Mouse (Mus musculus) heart, adult 9 months (tissue): ENCODE results near the gene Umad1.
A peak's percentile ranks its signal among the peaks of the same experiment; 100 is the strongest.

Experiments
- DNase-seq, 2 experiments: peaks; one replicate each; pipeline ENCODE4 v3.0.0; 2022; ENCODE audit warnings: low spot score in 2 of 2

Gene Umad1

GRCm38 (mm10) chr6:8259004-8259666 lies at the start of gene Umad1, which contains the start of the genes Rpa3 and Gm45062:
TSS of gene Umad1 (plus strand) at chr6:8259288.
TSS of gene Rpa3 (minus strand) at chr6:8259173.
TSS of gene Gm45062 (plus strand) at chr6:8259450.
- DNase-seq: peak; percentile 97 to 98

DNA sequence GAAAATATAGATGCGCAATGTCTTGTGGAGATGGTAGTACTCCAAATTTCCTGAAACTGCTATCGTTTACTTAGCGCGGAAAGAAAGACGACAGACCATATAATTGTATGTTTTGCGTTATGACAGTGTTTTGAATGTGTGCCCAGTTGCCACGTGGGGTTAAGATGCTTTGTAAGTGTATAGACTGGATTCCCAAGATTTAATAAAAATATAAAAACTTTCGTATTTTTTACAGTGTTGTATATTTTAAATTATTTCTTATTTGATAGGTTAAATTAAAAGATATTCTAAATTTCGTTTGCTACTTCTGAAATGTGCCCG lies 49.3 kb upstream of the Umad1 start:
- no peak for DNase-seq

- no peak for DNase-seq
These were observed 48.4 kb upstream of the Umad1 start for GRCm38 (mm10) chr6:8210661-8211060.

DNA sequence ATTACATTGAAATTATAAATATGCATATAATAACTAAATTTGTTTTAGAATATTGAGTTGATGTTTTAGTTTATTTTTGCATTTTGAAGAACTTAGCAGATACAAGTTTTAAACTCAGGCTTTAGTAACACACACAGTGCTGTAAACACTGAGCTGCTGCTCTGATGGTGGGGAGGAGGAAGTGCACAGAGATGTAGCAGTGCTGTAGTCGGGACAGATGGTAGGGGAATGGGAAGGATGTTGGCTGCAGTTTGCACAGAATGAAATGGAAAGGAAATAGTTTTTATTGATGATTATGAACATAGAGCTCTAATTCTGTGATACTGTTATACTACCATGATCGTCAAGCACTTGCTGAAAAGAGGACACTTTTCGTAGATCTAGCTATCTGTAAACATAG lies 32.1 kb upstream of the Umad1 start:
- DNase-seq: no peak

DNA sequence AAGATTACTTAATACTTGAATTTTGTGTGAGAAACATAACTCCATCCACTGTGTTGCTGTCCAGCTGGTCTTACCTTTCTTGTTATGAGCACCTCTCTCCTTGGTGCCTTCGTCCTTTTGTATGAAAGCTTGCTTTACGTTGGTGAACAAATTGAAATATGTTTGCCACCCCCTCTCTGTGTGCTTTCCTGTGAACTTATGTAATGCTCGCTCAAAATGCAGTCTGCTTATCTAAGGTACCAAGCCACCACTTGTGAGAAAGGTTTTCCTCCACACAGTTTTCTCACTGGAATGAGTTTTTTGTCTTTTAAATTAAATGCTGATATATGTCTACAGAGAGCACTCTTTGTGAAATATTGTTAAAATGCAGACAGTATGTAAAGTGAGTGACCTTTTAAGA lies 30.5 kb upstream of the Umad1 start:
- DNase-seq: no peak

DNA sequence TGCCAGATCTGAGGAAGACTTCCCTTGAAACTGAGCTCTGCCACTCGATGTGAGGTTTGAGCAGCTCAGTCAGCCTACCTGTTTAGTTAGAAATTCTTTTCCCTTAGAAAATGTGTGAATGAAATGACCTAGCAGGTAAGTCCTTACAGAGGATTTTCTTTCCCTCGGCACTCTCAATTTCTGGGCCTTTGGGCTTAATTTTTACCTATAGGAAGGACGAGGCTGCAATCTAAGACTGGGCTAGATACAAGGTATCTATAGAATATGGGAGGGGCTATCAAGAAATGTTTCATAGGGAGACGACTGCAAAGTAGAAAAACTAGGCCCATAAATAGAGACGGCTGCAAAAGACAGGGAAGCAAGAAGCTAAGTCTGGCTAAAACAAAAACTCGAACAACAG lies 772 bp upstream of the Umad1 start:
- no peak for DNase-seq

DNA sequence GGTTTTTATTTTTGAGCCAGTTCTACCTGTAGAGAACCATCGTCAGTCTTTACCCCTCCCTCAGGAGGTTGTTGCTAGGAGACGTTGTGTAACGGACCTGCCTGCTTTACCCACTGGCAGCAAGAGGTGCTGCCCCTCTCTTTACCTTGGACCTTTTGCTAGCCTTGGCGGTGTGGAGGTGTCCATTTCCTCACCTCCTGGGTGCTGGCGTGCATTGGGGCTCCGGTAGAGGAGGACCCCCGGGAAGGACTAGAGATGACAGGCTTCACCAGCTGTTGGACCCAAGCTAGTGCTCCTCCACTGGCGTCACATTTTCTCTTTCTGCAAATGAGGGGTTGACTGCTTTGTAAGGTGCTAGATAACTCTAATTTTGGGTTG lies 568 bp downstream of the Umad1 start:
- no peak for DNase-seq

- no peak for DNase-seq
These were observed 12.0 kb downstream of the Umad1 start for GRCm38 (mm10) chr6:8271047-8271446.

DNA sequence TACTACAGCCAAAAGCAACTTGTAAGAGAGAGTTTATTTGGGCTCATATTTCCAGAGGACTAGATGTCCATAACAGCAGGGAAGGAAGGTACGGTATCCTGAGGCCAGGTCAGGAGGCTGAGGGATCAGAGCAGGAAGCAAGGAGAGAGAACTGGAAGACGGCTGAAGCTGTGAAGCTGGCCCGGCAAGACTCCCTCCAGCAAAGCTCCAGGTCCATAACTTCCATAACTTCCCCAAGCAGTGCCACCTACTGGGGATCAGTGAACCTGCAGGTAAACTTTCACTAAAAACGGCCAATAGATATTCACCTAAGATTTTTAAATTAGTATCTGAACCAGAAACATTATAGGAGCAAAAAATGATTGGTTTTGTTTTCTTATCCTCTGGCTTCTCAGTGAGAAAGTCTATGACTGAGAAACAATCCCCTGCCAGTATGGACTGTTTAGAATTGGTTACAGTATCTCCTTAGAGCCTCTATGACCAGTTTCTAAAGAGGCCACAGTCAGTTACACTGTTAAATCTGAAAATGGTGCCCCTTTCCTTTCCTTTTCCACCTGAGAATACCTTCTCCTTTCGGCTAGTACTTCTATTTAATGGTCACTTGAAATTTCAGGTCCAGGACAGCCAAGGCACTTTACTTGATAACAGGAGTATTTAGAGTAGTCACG lies 15.4 kb downstream of the Umad1 start:
- peak; percentile 14 to 31 for DNase-seq

- peak; percentile 37 to 70 for DNase-seq
These were observed 16.0 kb downstream of the Umad1 start for GRCm38 (mm10) chr6:8275098-8275497.

DNA sequence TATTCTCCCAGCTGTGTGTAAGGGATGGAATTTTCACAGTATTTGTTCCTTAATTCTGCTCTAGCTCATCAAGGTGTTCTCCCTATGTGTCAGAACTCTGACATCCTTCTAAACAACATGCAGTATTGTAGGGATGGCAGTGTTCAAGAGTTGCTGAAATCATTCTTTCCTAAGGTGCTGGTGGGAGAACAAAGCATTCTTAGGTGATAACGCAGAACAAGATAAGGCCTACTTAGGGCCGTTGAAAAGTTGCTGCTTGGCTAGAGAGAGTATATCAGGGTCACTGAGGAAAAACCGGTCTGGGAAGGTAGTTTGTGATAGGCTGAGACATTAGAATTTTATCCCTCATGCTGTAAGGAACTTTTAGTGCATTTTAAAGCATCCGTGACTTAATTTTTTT lies 17.3 kb downstream of the Umad1 start:
- DNase-seq: no peak

DNA sequence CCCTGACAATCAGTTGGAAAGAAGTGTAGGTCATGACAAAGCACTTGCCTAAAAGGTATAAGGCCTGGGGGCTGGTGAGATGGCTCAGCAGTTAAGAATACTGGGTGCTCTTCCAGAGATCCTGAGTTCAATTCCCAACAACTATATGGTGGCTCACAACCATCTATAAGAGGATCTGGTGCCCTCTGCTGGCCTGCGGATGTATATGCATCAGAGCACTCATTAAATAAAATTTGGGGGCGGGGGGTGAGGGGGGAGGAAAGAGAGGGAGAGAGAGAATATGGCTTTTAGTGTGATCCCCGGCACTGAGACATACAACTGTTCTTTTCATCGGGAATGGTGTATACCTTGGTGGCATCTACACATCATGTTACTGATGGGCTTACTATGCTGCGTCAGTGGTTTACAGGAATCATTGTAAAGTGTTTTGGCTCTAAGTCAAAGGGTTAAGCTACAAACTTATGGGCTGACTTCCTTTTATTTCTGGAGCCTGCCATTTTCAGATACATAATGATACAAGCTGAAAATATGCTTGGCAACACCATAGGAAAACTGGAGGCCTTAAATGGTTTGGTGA lies 19.4 kb downstream of the Umad1 start:
- no peak for DNase-seq

DNA sequence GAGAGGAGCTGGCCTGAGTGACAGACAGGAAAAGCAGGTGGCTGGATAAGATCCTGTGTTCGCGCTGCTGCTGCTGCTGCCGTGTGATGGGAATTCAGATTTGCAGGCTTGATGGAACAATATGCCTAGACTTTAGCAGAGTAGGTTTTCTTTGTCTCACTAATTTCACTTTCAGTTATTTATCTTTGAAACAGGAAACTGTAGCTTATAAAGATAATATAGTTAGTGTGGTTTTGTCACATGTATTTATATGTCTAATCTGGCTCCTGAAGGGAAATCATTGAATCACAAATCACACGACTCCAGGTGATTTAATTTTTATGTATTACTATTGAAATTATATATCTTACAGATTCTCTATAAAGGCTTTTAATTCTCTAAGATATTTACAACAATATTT lies 24.2 kb downstream of the Umad1 start:
- no peak for DNase-seq

DNA sequence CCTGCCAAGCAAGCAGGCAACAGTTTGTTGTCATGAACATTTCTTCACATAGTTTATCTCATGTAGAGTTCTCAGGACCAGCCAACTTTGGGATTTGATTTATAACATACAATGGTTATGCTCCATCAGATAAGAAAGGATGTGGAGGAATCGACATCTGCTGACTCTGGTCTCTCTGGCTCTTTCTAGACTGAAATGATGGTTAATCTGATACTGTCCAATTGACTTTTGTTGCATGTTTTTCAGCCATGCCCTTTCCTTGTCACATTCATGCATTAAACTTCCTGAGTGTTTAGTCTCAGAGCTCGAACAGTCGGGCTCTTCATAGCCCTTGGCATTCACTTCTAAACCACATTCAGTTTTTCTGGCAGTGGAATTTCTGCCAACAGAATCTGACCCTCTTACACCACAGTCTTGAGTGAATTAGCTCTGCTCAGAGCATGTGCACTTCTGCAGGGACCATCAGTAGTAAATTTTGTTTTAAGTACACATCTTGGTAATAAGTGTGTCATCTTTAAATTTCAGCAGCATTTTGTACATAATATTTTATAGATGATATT lies 26.4 kb downstream of the Umad1 start:
- no peak for DNase-seq

DNA sequence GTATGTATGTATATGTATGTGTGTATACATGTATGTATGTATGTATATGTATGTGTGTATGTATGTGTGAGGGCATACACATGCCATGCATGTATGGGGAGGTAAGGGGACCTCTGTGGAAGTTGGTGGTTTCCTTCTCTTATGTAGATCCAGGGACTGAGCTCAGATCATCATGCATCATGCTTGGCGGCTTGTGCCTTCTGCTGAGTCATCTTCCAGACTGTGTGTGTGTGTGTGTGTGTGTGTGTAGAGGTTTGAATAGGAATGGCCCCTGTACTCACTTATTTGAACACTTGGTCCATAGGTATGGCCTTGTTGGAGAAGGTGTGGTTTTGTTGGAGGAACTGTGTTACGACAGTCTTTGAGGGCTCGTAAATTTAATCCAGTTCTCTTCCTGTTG lies 27.1 kb downstream of the Umad1 start:
- DNase-seq: no peak

- DNase-seq: no peak
These were observed 29.9 kb downstream of the Umad1 start for GRCm38 (mm10) chr6:8288755-8289580.

DNA sequence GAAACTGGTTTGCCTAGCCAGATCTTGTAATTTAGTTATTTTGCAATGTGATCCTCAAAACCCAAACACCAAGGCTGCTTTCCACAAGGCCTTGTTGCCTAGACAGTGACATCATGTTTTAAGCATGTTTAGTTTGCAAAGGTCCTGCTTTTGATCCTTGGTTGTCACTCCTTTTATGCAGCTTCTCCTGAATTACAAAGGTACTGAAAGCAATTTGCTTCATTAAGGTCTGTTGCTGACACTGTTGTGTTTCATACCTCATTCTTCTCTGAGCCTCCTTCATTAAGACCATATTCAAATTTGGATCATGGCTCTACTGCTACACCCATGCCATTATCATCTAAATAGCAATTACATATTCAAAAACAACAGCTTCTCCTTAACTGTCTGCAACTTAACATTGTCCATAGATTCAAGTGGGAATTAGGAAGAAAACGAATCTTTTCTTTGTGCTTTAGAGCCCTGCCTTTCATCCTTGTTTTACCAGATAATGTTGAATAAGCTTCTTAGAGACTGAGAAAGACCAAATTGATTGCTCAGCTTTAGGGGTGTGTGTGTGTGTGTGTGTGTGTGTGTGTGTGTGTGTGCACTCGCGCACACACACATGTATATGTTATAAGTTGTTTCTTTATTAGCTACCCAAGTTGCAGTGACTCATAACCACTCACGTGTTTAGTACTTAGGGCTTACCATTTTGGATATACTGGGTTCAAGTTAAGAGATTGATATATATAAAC lies 35.1 kb downstream of the Umad1 start:
- no peak for DNase-seq

DNA sequence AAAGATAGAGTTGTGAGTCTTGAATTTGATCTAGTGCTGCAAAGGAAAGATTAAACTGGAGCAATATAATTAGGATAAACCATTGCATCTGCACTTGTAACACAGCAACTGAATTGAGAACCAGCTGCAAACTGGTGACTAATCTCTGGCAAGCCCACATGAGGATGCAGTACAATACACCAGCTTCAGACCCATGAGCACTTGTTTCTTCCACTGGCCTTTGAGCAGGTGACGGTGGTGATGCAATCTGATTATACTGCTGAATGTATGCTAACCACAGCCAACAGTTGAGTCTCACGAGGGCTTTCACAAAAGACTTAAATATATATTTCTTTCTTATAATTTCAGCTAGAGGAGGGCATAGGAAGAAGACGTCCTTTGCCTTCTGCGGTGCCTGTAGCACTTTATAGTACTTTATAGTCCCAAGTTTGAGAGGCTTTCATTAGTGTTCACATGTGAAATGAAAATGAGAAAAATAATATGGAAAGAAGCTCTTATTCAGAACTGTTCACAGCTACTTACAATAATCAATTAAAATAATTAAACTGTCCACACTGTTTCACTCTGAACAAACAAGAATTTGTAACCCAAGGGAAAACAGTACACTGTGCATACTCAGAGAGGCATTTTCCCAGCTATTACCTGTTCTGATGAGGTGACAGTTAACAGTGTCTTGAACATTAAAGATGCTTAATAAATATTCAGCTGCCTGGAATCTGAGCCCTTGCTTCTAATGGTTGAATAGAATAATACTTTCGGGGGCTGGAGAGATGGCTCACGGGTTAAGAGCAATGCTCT lies 40.2 kb downstream of the Umad1 start:
- no peak for DNase-seq

GRCm38 (mm10) chr6:8307878-8308775 lies 49.0 kb downstream of the Umad1 start:
- no peak for DNase-seq

DNA sequence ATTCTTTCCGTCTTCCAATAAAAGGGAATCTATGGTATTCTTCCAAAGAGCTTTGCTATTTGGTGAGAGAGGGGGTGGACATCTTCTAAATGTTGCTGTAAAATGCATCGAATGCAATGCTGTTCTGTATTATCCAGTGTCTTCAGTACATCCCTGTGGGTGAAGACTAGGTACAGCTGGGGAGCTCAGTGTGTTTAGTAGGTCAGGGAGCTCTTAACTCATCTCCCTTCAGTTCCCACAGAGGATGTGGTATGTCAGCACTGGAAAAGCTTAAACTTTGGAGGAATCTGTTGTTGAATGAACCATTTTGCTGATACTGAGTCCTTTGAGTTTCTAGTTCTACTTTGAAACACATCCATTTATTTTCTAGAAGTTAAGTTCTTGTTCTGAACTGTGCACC lies 53.5 kb downstream of the Umad1 start:
- DNase-seq: no peak
